Mouse (Mus musculus): Measurements from ENCODE around the gene Mbnl2.

Mbnl2 gene

DNA sequence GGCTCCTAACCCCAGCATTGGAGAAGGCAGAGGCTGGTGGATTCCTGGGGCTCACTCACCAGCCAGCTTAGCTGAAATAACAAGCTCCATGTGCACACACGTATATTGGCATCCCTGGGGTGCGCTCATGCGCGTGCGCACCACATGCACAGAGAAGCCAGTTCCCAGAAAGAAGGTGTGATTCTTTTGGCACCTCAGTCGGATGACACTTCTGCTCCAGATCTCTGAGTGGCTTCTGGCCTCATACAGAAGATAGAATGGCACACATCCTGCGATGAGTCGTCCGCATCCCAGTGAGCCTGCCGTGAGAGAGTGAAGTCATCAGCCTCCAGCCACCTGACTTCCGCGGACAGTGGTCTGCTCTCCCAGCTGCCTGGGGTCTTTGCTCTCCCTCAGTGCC is 55.0 kb downstream of the Mbnl2 start:
- no peak for DNase-seq (ENCODE audit: low spot score)

DNA sequence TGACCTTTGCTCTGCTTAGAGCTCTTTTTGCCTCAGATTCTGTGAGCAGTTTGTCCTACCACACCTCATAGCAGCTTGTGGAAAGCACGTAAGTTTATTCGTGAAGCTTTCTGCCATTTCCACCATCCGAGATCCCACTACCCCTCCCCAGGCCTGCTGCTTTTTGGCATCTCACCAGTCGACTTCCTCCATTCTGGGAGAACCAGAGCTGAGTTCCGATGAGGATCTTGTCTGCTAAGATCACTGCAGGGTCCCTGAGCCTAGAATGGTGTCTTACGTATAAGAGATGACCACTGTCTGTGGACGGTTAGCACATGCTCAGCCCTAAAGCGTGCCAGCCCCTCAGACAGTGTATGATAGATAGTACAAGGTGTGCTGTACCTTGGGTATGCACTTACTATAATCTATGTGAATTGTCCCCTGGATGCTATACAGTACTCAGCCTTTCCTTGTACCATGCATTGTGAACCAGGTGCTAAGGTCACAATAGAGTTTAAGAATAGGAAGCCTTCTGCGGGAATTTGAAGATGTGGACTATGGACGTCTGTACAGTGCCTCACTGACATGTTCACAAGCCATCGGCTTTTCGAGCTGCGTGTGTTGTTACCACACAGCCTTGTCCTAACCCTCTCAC is 55.5 kb downstream of the Mbnl2 start:
- no peak for DNase-seq (ENCODE audit: low spot score)

DNA sequence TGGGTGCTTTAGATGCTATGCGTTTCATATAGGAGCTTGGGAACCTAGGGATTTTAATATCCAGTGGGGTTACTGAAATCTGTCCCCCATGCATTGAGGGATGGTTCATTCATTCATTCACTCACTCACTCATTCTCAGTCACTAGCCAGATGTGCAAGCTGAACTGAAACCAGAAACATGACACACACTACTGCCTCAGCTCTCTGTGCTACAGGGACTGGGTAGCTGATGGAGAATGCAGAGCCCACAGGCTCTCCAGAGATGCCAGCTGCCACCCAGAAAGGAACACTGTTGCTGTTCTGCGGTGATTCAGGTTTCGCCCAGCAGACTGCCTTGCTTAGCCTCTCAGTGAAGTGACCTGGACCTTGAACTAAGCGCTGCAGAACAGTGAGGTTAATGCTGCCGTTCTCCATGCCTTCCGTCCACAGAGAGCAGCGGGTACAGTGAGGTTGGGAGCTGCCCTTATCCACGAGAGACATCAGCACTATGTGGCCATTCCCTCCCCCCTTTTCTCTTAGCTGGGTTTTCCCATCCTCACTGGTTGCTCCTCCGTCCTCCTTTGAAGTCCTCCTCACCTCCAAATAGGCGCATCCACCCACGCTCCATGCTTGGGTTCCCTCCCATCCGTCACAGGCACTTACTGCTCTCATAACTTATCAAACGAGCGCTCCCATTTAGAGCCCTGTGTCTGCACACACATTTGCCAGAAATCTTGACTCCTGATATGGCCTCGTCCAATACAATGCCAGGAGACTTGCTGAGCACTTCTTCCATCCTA is 58.2 kb downstream of the Mbnl2 start:
- DNase-seq (ENCODE audit: low spot score) = no peak

DNA sequence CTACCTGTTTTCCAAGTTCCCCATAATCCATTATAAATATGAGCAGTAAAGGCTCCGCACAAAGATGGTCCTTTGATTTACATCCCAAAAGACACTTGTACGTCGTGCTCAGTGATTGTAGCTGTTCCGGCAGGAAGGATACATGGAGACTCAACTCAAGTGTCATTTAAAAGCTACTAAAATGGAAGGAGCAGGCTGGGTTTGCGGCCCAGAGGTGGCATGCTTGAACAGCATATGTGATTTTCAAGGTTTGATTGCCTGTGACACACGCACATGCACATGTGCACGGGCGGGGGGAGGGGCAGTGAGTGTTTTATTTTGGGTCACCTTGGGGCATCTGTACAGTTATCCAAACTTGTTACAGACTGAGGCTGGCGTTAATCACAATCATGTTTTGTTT is 59.9 kb downstream of the Mbnl2 start:
- DNase-seq (ENCODE audit: low spot score) = no peak

DNA sequence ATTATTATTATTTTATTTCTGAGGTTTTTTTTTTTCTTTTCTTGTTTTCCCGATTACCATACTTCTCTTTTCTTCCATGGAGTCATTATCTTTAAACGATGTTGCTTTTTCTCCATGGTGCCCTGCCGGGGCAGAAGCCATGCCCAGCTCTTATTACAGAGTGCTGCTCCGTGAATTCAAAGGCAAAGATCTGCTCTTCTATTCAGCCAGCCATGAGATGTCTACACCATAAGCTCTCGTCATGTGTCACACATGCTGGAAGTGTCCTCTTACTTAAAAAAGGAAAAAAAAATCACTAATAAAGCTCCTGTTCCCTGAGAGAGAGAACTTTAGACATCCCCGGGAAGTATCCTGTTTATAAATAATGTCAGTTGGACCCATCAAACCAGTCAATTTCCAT is 60.4 kb downstream of the Mbnl2 start:
- no peak for DNase-seq (ENCODE audit: low spot score)

DNA sequence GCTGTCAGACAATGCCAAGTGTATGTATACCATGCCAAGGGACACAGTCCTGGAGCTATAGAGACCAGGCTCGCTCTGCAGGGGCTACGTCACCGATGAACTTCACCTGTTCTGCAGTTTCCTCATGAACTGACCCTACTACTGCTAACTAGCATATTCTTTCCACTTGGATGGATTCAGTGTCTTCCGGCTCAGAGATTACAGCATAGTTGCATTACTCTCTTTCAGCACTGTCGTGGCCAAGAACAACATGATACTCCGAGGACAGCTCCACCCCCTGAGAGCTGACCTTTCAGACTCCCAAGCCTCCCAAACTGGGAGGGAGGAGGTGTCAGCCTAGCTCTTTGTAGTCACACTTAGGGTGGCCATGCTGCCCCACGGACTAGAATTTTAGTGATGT is 60.9 kb downstream of the Mbnl2 start:
- DNase-seq (ENCODE audit: low spot score) = no peak

DNA sequence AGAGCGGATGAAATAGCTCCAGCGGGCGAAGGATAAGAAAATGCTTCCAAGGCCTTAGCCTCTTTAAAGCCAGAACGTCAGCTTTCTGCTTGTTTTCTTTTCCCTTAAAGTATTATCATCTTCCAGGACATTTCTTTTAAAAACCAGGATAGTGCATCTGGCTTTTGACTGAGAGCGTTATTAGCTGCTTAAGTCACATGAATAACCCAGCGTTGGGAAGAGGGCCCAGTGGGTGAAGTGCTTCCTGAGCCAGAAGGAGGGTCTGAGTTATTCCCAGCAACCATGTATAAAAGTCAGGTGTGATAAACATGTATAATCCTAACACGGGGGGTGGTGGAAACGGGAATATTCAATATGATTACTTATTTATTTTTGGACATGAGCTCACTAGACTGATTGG is 61.4 kb downstream of the Mbnl2 start:
- no peak for DNase-seq (ENCODE audit: low spot score)

DNA sequence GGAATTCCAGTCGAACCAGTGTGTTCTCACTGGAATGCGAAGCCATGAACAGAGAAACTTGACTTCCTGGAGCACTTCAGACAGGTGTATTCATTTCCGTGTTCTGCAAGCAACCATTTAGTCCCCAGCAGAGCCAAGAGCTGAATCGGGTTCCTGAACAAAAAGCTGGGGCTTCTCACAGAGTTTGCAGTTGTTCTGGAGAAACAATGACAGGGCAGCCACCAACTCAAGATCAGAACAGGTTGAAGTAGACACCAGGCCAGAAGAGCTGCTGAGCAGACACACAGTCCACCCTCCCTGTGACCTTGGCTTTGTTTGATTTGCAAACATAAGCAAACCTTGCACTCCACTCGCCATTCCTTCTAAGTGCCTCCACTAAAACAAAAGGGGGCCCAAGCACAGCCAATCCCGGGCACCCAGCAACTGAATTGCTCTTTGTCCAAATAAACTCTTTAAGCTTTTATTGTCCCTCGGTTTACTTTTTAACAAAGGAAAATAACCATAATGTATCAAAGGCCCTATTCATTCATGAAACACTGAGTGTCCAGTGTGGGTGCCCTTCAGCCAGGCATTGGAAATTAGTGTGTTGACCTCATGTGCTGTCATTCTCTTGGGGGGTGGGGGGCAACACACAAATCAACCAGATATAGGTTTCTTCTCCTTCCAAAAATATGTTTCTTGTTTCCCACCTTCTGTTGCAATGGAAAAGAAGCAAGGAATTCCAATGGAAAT is 62.4 kb downstream of the Mbnl2 start:
- DNase-seq (ENCODE audit: low spot score) = no peak

DNA sequence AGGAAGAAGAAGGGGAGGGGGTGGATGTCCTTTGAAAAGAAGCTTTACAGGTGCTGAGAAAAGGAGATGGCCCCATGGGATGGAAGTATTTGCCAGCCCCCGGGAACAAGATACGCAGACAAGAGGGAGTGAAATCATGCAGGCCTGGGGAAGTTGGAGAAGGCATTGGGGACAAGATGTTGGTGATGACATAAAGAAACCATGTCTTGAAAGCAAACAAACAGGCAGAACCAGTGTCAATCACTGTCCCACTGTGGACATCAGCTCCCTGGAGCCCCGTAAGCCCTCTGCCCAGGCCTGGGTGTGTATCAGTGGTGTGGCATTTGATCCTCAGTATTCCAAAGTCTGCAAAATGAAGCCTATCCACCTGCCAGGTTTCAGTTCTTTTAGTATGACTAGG is 63.2 kb downstream of the Mbnl2 start:
- no peak for DNase-seq (ENCODE audit: low spot score)

DNA sequence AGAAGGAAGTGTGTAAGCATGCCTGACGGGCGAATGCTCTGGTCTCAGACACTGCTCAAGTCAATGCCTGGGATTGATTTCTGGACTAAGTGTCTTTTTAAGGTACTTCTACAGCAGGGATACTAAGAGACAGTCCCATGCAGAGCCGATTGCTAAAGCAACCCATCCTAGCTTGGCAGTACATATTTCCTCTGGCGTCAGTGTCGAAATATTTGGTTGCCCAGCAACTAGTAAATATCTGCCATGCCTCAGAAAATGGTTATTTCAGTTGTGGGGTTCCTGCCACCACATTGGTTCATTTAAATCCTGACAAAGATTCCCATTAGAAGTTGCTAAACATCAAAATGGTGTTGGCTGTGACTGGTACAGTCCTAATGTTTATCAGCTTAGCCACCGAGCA is 66.4 kb downstream of the Mbnl2 start:
- no peak for DNase-seq (ENCODE audit: low spot score)

DNA sequence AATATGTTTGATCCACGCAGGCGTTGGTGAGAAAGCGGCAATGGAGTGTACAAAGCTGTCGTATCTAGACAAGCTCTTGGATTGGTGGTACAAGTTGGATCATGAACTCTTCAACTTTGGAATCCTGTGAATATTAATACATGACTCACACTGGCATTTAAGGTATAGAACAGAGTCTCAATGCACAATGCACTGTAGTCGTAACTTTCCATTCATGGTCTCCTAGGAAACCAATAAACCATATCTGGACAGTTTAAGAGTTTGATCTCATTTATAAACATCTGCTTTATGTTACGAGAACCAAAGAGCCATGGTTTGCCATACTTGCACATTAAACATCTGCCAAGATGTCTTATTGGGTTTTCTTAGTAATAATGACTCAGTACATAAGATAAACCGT is 66.9 kb downstream of the Mbnl2 start:
- no peak for DNase-seq (ENCODE audit: low spot score)

DNA sequence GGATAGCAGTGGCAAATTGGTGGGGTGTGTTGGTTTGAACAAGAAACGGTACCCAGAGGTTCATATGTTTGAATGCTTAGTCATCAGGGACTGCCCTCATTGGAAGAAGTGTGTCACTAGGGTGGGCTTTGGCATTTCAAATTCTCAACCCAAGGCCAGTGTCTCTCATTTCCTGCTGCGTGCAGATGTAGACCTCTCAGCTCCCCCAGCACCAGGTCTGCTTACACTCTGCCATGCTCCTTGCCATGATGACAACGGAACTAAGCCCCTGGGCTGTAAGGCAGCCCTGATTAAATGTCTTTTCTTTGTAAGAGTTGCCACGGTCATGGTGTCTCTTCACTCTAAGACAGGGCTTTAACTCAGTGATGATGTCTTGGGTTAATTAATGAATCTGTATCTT is 69.2 kb downstream of the Mbnl2 start:
- no peak for DNase-seq (ENCODE audit: low spot score)

DNA sequence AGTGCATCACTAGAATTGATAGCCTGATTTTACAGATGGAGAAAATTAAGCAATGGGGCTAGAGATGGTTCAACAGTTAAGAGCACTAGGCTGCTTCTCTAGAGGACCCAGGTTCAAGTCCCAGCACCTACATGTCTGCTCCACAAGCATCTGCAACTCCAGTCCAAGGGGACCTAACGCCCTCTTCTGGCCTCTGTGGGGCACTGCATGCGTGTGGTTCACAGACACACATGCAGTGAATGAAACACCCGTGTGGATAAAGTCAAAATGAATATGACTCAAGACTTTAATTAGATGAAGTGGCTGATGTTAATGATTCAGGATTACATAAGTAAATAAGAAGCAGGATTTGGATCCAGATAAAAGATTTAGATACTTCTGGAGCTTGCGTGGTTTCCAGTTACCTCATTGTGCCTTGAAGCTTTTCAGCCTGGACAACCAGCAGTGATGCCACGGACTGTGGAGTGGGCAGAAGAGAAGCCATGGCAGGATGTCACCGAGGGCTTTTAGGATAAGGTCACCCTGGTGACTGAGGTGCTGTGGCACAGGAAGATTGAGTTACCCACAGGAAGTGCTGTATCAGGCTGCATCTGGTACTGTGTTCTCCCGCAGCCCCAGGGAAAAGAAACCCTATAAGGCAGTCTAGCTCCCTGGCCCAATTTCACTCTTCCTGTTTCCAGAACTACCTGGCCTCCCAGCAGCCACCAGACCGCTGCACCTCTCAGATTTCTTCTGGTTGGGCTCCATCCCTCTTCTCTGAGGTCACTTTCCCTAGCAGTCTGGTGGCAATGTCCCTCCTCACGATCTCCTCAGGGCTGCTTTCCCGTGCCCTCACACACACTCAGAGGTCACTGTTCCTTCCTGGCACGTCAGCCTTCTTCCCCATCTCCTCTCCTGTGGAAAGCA is 72.2 kb downstream of the Mbnl2 start:
- DNase-seq (ENCODE audit: low spot score) = no peak

DNA sequence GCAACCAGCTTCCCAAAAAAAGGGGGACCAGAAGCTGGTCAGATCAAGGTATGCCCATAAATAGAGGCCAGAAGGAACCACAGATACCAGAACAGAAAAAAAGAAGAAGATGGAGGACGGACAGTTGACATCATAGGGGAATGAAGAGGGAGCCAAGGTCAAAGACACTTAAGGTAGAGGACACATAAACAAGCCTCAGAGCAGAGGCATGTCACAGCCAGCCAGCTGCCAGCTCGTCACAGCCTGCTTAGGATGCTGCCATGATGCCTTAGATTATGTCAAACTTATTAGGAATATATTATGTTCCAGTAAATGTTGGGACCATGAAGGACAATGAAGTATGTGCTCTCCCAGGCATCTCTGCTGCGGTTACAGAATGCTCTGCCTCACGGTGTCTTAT is 73.9 kb downstream of the Mbnl2 start:
- no peak for DNase-seq (ENCODE audit: low spot score)

DNA sequence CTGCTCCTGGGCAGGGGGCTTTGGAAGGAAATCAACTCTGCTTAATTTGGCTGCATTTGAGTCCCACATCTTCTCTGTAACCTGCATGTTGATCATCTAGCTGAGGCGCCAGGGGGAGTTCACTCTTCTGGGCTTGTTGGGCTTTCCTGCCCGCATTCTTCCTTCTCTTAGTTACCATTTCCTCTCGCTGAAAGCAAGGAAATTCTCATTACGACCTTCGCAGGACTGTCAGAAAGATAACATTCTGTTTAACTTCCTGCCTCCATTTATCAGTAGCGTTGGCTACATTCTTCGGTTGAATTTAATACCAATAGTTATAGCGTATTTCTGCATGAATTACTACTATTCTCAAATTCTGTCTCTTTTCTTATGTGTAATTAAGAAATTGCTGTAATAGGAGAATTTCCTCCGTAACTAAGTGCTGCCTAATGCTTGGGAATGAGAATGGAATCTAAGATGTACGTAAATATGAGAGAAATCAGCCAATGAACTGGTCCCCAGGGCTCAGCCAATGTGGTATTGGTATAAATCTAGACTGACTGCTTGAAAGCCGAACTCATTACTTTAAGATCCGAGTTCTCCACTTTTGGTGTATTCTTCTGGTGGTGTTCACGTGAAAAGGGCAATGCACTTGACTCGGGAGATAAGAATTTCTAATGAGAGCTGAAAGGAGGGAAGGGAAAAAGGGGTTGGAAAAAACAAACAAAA is 76.8 kb downstream of the Mbnl2 start:
- DNase-seq (ENCODE audit: low spot score) = no peak

DNA sequence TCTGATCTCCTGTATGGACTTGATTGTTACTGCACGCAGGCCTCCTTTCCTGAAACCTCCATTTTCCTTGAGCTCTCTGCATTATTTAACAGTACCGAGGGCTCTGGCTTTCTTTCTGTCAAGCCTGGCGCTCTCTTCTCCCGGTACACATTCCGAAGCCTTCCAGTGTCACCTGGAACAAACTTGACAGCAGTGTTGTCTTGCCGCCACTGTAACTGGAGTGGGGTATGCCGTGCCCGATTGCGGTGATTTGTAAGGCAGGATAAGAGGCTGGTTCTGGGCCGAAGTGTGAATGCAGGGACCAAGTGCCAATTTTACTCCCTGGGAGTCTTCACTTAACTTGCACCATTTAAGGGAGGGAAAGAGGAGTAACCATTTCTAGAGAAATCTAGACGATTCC is 77.7 kb downstream of the Mbnl2 start:
- no peak for DNase-seq (ENCODE audit: low spot score)

DNA sequence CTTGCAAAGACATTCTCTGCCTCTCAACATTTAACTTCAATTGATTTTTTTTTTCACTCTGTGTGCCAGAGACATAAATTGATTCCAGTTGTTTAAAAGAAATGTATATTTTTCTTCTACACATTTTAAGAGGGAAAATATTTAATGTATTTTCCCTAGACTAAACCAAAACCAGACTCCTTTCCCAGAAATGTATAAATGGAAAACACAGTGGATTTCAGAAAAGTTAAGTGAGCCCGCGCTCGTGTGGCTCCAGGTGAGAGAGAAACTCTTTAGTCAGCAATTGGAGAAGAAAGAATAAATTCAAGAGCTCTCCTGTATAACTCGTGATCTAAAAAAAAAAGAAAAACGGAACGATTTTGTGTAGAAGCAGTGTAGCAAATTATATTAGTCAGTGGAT is 79.1 kb downstream of the Mbnl2 start:
- DNase-seq (ENCODE audit: low spot score) = no peak

DNA sequence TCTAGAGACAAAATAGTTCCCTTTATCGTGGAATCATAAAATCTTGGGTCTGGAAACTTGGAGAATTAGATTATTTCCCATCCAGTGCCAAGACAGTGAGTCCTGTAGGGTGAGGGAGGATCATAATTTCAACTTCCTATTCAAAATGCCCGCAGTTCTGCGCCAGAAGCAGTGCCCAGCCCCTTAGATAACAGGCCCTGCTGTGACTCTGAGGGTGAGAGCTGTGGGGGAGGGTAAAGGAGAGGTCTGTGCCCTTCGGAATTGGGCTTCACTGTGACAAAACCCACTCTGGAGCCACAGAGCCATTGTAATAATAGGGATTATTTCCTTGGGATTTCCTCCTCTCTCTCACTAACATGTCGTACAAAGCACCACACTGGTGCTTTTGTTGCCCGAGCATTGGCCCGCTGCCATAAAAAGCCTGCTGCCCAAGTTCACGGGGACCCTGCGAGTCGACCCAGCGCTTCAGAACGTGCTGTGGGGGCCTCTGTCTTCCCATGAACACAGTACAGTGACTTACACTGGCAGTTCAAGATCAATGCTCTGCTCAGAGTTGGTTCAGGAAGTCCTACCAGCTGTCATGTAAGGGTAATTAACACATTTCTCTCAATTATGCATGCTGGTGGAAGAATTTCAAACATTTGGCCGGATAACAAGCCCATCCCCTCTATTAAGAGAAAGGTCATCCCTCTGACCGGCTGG is 79.7 kb downstream of the Mbnl2 start:
- DNase-seq (ENCODE audit: low spot score) = no peak

DNA sequence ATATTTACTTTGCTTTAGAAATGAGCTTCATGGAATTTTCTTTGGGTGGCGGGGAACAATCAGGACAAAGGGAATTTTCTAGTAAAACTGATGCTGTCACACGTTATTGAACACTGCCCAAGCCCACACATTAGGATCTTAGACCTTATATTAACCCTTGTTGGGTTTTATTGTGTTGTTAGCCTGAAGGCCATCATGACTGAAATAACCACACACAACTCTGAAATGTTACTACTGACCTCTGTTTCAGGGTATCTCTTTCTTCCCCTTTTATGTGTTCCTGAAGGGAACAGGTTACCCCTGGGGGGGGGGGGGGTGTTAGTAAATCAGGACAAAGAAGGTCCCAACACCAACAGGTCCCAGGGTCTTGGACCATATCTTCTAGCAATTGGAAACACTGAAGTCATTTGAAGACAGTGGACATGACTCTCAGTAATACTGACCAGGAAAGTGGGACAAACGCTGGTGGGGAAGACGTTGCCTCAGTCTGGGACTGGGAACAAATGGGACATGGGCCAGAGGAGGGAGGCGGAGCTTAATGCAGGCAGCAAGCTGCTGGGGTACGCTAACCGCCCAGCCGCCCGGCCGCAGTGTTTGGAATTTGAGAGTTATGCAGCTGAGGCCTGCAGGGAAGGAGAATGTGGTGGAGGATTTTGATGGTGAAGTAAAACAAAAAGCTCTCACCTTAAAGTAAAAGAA is 80.4 kb downstream of the Mbnl2 start:
- DNase-seq (ENCODE audit: low spot score) = no peak

DNA sequence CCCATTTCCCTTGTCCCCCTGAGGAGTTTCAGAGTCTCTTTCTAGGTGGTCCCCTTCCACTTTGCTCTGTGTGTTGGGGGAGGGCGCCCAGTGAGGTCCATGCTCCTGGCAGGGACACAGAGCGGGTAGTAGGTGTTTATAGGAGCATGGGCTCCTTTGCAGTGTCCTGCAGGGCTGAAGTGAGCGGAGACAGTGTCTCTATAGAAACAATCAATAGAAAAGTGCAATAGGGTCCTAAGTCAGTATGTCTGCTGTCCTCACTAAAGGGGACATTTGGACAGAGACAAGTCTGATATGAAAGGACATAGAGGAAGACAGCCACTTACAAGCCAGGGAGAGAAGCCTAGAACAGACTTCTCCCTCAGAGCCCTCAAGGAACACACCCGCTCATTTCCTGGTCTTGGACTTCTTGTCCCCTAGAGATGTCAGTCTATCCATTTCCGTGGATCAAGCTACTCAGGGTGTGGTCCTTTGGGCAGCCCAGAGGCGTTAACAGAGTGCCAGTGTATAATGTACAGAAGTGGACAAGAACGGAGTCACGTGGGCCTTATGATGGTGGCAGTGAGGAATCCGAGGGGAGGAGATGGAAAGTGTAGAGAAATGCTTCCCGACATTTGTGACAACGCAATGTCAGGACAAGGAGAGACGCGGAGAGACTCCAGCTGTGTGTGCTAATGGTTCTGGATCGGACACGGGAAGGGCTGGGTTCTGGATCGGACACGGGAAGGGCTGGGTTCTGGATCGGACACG is 82.0 kb downstream of the Mbnl2 start:
- no peak for DNase-seq (ENCODE audit: low spot score)

Measured in spleen, adult 12 weeks (tissue).